Mouse (Mus musculus): ENCODE results near the gene Gm20388. TPM values are rescaled to one million over a fixed set of nuclear protein-coding genes. Genes with fewer than 3 reads are reported as not detected.
A peak's percentile ranks its signal among the peaks of the same experiment; 100 is the strongest.

Gm20388 gene
- total RNA-seq, 2 experiments from 2014 or later, result 1.9 to 2.0 TPM

DNA sequence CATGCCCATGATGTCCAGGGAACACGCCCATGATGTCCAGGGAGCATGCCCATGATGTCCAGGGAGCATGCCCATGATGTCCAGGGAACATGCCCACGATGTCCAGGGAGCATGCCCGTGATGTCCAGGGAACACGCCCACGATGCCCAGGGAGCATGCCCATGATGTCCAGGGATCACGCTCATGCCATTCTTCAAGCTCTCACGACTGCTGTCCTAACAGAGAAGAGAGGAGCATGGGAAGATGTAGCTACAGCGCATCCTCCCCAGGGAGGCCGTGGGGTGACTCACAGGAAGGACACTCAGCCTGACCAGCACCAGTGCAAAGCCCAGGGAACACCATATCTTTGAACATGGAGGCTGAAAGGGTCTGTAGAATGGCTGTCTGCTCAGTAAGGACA, 2245.3 kb downstream of the Gm20388 start:
- DNase-seq, result no peak

DNA sequence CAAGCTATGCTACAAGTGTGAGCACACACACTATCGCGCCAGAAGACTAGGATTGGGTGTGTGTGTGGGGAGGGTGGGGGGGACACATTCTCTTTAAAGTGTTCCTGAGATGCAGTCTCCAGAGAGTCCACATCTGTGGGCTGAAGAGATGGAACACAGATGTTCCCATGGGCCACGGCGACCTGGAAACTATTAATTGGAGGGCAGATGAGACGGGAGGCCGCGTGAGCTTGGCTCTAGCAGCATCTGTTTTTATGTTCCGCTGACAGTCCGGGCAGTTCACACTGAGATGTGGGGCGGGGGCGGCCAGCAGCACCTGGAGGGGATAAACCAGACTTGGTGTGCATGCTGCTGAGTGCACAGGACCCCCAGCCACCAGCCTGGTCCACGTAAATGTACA, 2247.0 kb downstream of the Gm20388 start:
- DNase-seq, result no peak

DNA sequence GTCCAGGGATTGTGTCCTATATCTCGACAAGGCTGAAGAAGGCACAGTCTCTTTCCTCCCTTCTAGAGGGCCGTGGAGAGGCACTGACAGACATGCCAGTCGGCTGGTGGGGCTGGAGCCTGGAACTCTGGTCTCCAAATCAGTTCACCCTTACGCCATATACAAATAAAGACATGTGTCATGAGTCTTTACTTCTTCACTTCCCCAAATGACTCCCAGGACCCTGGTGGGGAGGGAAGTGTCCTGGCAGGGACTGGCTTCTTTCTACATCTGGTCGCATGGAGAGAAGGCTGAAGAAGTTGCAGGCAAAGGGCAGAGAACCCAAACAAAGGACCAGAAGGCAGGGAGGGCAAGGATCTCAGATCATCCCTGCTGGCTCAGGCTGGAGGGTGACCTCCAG, 2249.5 kb downstream of the Gm20388 start:
- DNase-seq, result no peak

DNA sequence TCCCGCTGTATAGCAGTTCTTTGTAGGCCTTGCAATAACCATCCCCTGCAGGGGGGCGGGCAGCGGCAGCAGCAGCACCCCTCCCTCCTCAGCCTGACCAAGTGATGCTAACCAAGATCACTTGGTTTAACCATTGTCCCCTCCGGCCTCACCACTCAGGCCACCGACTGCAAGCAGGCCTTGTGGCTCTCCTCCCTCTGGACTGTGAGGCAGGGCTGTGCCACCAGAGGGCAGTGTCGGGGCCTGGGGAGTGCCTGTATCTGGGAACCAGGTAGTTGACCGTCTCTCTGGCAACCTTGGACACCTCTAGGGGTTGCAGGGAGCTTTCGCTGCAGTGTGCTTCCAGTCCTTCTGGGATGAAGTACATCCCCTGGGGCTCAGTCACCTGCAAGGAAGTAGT, 2252.4 kb downstream of the Gm20388 start:
- peak; percentile 92 for DNase-seq

DNA sequence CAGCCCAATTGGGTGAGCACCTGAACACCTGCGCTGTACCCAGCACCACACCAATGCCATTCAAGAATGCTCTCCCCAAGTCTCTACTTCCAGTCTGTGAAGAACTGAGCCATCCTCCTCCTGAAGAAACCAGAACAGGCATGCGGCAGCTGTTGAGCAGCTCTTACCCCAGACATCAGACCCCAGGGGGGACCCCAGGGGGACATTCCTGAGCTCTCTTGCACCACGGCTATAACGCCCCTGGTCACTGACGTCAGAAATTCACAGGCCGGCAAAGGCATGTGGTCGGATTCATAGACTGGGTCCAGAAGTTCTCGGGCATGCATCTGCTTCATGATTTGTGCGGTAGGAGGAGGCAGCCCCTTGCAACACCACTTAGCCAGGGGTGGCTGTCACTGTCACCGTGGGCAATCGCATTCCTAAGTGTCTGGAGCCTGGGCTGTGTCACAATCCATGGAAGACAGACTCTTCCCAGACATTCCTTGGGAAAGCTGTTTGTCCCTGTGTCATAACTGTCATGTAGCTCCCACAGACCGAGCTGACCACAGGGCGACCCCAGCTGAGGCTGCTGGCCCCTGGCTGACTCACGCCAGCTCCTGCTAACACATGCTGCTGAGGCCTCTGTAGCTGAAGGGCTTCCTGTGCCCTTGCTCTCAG, 2256.7 kb downstream of the Gm20388 start:
- DNase-seq, result no peak

DNA sequence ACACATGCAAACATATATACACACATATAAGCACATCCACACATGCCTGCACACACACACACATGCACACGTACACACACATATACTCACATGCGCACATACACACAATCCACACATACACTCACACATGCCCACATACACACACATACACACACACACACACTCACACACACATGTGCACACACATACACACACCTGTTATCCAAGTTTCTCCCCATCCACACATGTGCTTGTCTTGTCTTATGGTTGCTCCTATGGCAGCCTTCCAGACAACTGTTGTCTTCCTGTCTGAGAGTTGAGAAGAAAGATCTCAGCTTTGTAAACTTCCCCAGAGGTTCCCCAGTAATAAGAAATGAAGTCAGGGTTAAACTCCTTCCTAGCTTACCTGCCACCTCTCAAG, 2258.8 kb downstream of the Gm20388 start:
- no peak for DNase-seq

DNA sequence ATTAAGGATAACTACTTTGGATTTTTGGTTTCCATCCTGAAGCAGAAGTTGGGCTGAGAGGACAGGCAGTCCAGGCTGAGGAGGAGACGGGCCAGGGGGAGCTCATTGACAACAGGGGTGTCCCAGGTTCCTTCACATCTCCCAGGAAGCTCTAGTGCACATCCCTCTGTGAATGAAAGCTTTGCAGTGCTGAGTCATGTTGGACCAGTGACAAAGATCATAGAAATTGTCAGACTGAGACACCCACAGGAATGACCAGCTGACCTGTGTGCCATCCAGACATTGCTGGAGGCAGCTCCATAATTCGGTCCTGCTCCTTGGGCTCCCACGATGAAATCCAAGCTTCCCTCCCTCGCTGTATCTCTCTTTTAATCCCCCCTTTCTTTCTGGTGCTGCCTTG, 2261.2 kb downstream of the Gm20388 start:
- no peak for DNase-seq

DNA sequence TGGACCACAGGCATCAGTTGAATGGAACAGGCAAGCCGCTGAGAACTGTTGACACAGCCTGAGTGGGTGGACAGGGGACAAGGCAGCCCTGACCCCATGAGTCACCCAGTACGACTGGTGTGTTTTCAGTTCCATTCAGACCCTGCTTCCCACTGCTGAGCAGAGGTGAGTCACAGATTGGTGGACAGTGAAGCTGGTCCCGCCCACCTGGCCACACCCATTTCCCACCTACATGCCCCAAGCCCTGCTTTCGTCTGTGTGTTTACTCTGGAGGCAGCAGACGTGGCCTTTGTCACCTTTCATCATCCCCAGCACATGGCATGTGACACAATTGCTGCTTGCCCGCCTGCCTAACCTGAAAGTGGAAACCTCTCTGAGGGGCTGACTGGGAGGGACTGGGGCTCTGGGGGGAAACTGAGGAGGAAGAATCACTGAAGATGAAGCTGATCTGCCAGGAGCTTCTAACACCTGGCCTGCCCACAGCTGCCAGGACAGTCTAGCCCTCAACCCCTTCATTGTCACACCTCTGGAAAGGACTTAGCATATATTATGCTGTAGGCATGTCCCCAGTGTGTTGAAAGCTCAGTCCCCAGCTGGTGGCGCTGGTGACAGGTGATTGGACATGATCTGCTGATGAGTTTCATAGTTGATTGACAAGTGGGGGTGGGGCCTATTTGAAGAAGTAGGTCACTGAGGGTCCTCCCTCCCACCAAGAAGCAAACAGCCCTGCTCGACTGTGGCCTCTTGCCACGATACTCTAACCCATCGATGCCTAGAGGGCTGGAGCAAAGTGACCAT, 2263.7 kb downstream of the Gm20388 start:
- peak; percentile 49 for DNase-seq

DNA sequence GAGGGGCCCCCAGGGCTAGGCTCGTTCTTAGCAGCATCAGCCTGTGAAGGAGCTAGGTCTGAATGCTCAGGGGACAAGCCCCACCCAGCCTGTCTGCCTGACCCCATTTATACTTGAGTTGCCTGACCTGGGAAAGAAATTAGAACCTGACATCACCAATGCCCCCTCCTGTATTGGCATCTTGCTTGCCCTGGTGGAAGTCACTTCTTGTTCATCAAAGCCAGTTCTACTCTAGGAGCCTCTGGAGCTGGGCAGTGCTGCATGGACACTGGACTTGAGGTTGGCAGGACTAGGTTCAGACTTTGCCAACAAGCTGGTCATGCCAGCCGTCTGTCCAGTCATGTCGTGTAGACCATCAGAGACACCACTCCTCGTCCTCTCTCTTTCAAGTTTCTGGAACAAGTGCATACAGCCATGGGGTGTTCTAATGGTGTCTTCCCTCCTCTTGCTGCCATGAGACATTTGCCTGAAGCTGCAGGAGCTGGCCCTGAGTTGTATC, 2267.8 kb downstream of the Gm20388 start:
- DNase-seq, result no peak

DNA sequence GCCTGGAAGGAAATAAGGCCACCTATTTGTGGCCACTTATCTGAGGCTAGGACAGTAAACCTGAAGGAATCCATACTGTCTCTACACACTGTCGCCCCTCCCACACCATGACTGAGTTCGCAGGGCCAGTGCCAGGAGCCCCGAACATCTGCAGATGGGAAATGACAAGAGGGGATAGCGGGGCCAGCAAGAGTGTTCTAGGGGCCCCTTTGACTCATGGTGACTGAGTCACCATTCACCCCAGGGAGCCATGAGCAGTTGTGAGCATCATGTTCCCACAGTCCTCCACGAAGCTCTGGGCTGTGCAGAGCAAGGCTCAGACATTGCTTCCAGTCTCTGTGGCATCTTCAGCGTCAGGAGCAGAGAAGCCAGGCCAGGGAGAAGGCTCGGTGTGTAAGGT, 2268.7 kb downstream of the Gm20388 start:
- DNase-seq, result no peak

DNA sequence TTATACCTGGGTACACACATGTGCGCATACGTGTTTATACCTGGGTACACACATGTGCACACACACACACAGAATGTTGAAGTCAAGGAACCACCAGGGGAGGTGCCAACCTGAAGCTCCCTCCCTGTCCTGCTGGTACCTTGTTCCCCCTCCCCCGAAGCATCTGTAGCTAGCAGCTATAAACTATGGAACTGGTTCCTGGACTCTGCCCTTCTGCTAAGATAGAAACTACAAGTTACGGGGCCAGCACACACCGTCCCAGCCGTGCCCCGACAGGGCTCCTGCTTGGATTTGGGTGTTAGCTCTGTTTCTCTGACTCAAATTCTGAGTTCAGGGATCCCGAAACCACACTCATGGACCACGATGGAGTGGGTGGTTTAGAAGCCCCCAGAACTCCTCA, 2269.5 kb downstream of the Gm20388 start:
- DNase-seq, result no peak

DNA sequence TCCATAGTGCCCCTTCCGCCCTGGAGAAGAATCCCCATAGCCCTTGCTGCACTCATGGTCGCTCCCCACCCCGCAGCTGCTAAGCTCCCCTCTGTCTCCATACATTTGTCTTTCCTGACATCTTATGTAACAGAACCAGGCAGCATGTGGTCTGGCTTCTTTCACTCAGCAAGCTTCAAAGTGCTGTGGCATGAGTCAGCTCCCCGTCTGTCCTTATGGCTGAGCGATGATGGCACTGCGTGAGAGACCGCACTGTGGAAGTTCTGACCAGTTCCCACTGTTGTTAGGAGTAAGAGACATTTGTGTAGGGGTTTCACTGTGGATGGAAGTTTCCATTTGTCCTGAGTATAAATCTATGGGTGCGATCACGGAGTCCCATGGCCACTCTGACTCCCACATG, 2270.8 kb downstream of the Gm20388 start:
- DNase-seq, result peak; percentile 25

DNA sequence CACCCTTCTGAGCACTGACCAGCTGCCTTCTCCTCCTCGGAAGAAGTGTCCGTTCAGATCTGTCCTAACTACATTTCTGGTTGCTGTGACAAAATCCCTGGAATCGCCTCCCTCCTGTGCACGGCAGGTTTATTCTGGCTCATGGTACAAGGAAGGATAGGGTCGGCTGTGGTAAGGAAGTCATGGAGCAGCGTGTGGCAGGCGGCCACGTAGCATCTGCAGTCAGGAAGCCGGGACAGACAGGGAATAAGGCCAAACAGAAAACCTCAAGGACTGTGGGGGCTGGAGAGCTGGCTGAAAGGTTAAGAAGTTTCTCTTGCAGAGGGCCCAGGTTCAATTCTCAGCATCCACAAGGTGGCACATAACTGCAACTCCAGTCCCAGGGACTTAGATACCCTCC, 2271.3 kb downstream of the Gm20388 start:
- no peak for DNase-seq

DNA sequence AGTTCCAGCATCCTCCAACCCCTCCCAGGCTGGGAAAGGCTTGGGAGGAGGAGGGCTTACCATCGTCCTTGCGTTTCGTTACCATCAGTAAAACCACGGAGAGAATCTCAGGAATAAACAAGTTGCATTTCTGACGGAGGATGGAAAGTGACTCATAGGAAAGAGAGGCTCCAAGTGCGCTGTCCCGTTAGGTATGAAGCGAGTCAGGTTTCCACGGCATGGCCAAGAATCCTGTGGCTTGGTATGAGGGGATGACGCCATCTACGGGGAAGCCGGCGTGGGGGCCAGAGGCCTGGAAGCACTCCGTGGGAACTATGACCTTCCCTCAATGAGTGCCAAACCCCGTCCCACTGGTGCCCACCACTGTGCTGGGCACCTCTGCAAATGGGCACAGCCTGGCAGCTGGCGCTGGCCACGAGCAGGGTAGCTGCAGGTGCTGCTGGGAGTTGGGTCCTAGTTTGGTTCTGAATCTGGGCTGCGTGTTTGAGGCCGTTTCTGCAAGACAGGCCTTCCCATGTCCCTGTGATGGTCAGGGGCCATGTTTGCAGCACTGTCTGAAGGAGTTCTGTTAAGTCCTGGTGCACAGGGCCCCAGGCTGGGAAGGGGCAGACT, 2275.8 kb downstream of the Gm20388 start:
- no peak for DNase-seq

DNA sequence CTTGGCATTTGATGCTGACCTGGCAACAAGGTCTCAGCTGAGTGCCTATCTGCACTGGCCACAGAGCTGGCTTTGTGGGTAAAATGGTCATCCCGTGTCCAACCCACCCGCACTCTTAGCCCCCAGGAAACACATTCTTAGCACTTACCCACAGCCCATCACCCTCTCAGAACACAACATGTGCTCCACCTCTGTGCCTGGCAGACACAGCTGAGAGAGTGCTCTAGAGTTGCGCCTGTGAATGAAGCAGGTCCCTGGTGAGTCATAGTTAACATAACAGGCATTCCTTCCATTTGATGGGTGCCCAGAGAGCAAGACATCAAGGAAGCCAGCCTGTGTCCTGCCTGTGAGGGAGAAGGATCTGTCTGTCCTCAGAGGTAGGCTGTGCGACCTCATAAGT, 2276.6 kb downstream of the Gm20388 start:
- DNase-seq, result no peak

DNA sequence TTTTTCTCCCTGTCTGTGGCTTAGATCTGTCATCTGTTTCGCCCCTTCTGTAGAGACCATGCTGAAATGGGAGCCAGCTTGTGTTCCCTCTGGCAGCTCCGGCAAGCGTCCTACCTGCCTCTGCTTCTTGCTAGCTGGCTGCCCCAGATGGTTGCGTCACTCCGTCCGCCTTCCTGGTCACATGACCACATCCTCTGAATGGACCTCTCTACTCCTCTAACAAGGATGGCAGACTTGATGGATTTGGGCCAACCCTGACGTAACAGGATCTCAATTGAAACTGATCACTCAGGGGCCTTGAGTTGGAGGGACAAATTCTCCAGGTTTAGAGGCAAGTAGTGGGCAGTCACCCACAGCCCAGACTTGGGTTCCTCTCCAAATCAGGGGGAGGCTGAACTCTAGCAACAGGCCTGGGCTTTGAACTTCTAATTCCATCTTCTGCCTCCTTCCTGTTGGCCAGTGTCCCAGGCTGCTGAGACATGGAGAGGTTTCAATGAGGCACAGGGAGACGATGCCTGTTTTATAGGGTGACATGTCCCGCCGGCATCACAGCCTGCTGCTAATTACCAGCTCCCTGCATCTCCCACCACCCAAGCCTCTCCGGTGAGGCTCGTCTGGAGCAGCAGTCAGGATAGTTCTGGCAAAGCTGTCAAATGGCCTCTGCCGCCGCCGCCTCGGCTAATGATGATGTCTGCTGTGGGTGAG, 2279.9 kb downstream of the Gm20388 start:
- peak; percentile 23 for DNase-seq

DNA sequence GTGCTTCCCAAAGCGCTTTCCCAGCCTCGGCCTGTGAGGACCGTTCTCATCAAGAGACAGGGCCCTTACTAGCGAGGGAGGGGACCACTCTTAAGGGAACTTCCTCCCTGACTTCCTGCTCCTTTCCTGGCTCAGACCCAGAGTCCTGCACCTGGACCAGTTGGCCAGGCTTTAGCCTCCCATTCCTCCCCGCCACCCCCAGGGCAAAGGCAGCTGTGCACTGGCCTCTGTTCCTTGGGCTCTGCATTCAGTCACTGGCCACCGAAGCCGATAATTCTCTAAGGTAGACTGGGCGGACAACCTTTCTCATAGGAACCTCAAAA, 2280.4 kb downstream of the Gm20388 start:
- DNase-seq, result no peak

DNA sequence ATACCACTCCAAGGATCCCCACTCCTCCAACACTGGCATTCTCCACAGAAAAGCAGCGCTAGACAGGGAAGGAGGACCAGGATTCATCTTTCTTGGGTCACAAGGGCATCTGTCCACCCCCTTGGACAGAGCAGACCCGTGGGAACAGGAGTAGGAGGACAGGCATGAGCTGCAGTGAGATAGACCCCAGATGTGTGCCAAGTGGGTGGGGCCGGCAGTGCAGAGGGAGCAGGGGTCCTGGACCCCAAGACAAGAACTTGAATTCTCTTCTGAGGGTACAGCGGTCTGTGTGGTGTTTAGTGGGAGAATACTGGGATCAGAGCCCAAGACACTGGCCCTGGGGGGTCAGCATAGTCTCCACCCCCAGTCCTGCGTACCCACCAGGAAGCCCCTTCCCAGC, 2282.1 kb downstream of the Gm20388 start:
- no peak for DNase-seq

DNA sequence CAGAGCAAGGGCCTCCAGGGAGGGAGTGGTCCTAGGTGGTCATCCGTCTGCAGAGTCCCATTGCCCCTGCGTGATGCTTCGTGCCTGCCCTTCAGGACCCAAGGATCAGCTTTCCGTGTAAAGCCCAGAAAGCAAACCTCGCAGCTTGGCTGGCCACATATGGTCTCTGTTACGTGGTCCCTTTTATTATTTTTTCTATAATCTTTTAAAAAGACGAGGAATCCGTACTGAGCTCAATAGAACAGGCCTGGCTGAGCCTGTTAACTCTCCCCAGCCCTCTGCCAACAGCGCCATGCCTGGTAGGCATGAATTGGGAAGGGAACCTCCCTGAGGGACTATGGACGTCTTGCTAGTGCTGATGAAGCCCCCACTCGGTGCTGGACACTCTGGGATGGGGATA, 2282.9 kb downstream of the Gm20388 start:
- no peak for DNase-seq

DNA sequence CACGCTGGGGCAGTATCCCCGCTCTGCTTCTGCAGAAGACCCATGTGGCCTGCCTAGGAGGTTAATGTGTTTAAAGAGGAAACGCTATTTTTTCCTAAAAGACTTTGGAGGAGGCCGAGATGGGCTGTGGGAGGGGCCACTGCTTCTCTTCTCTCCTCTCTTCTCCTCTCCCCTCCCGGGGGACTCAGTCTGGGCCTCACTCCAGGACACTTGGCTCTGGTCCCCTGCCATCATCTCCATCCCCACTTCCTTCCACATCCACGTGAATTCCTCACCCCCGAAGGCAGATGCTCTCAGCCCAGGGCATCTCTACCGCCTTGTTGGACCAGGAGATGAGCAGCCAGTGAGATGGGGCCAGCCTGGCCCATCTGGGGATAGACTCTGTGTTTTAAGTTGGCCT, 2283.8 kb downstream of the Gm20388 start:
- peak; percentile 65 for DNase-seq

DNA sequence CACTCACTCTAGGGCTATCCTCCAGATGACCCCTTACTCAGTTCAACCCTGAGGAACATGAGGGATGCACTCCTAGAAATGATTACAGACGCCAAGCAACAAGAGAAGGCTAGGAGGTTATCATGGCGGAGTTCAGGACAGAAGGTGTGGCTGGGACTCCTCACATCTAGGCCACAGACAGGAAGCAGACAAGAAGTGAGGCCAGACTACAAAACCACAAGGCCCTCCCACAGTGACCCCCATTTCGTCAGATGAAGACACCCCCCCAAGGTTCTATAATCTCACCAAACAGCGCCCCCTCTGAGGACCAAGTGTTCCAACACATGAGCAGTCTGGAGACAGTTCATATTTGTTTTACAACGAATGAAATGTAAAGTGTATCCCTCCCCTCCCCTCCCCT, 2286.7 kb downstream of the Gm20388 start:
- no peak for DNase-seq

DNA sequence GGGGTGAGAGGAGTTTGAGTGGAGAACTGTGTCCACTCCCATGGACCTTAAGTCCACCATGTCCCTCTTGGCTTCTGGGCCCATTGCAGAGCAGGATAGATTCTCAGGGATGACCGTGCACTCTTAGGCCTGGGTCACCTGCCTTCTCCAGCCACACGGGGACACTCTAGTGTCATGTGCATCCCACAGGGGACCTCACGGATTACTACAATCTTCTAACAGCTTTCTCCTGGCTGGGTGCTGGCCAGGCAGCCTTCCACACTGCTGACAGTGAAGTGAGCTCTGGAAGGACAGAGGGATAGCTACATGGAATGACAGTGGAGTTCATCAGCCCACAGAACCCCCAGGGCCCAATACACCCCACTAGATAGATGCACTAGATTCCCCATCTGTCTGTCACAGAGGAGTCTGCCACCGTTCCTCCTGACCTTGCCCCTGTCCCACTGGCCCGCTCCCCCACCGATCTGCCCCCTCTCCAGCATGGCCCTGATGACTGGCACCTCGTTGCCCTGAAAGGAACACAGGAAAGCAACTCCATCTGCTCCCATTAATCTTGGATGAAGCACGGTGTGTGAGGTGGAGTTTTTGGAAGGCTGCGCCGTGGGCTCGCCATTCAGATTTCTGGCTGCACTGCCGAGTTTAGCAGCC, 2287.9 kb downstream of the Gm20388 start:
- no peak for DNase-seq
